Mouse (Mus musculus) testis, postnatal 10 days (tissue): ENCODE data around the gene Gm13278.
"Not testable (repeated sequence)": the region's sequence is repeated elsewhere in the genome, so short reads cannot be mapped to it uniquely, and the experiment has no call there.

ENCODE experiments used
- DNase-seq: peaks from one replicate; pipeline ENCODE4 v3.0.0; 2021; ENCODE audit warnings: low spot score

The Gm13278 gene

GRCm38 (mm10) chr4:88793936-88794675 is 2.8 kb downstream of the Gm13278 start, which contains the start of gene Gm13275:
Gene Gm13275, plus strand, starts transcription at chr4:88794487.
- DNase-seq: peak; percentile 69

DNA sequence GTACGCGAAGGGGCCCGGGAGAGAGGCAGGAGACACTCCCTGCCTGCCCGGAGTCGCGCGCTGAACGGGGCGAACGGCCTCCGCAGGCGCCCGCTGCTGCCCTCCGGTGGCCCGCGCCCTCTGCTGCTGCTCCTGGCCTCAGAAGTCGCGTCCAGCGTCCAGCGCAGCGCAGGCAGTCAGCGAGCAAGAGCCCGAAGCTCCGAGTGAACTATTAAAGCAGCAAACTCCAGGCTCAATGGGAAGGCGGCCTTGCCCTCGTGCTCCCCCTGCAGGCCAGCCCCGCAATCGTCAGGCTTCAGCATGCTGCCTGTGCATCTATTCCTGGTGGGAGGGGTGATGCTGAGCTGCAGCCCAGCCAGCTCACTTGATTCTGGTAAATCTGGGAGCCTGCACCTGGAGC is 5.7 kb downstream of the Gm13278 start, which contains the start of gene Gm13279:
Gm13279 (plus strand) TSS at position 301 of the 400 bp plus-strand sequence.
- DNase-seq: not testable (repeated sequence)

DNA sequence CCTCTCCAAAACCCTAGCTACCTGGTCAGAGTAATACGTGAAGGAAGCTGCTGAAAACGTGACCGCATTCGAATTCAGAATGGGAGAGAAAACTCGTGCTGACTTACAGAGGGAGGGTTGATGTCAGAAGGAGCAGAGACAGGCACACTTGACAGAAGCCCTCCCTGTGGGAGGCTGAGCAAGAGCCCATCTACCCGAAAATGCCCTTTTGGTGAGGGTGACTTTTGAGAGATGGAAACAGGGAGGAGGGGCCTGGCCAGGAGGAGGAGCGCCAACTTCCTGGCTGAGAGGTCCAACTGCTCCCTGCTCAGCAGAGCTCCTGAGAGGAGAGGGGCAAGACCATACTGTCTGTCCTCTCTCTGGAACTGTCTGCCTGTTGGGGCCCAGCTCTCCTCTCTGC is 8.0 kb downstream of the Gm13278 start, which contains the start of gene Gm13285:
Gm13285 (plus strand) TSS at position 301 of the 400 bp plus-strand sequence.
- not testable (repeated sequence) for DNase-seq

DNA sequence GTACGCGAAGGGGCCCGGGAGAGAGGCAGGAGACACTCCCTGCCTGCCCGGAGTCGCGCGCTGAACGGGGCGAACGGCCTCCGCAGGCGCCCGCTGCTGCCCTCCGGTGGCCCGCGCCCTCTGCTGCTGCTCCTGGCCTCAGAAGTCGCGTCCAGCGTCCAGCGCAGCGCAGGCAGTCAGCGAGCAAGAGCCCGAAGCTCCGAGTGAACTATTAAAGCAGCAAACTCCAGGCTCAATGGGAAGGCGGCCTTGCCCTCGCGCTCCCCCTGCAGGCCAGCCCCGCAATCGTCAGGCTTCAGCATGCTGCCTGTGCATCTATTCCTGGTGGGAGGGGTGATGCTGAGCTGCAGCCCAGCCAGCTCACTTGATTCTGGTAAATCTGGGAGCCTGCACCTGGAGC is 11.6 kb downstream of the Gm13278 start, which contains the start of gene Gm13287:
Gm13287 (plus strand) TSS at position 301 of the 400 bp plus-strand sequence.
- not testable (repeated sequence) for DNase-seq

GRCm38 (mm10) chr4:88805231-88805630 is 13.9 kb downstream of the Gm13278 start, which contains the start of gene Gm13288:
Gene Gm13288, plus strand, starts transcription at chr4:88805531.
- not testable (repeated sequence) for DNase-seq

GRCm38 (mm10) chr4:88805761-88806160 is 14.4 kb downstream of the Gm13278 start:
- not testable (repeated sequence) for DNase-seq

DNA sequence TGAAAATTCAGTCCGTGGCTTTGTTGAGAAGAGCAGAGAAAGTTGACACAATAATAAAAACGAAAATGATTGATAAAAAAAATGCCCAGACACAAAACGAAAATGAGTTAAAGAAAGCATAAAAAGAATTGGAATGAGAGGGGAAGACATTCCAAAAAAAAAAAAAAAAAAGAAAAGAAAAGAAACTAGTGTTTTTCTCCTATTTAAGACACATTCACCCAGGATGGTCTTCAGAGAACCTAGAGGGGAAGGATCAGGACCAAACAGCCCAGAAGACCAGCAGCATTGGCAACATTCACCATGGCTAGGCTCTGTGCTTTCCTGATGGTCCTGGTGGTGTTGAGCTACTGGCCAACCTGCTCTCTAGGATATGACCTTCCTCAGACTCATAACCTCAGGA is 24.6 kb downstream of the Gm13278 start, which contains the start of gene Ifna7:
Ifna7 (plus strand) TSS at position 301 of the 400 bp plus-strand sequence.
- no peak for DNase-seq

DNA sequence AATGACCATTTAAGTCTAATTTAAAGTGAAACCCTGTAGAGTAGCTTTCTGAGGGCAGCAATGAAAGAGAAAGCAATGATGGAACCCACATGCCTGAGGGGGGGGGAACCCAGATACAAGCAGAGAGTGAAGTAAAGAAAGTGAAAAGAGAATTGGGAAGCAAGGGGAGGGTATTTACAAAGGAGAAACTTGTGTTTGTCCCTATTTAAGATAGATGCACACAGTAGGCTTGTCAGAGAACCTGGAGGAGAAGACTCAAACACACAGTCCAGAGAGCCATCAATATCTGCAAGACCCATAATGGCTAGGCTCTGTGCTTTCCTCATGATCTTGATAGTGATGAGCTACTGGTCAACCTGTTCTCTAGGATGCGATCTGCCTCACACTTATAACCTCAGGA is 28.3 kb downstream of the Gm13278 start, which contains the start of gene Ifna11:
Ifna11 (plus strand) TSS at position 301 of the 400 bp plus-strand sequence.
- no peak for DNase-seq

- no peak for DNase-seq
These were observed 31.6 kb downstream of the Gm13278 start for GRCm38 (mm10) chr4:88822995-88823394.

GRCm38 (mm10) chr4:88827116-88827515 is 35.8 kb downstream of the Gm13278 start, which contains the start of gene Ifna6:
Gene Ifna6, plus strand, starts transcription at chr4:88827416.
- DNase-seq: not testable (repeated sequence)

DNA sequence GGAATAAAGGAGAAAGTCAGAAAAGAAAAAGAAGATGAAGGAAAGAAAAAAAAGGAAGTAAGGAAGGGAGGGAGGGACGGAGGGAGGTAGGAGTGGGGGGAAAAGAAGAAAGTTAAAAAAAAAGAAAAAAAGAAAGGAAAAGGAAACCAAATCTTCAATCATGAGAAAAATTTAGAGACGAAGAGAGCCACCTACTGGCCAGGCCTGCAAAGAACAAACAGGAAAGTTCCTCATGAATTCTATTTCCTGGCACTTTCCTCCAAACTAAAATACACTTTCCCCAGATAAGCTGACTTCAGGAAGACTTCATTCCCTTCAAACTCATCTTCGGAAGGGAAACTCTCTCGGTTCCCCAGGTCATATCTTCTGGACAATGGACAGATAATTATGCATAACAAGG is 39.2 kb downstream of the Gm13278 start:
- peak; percentile 42 for DNase-seq

- not testable (repeated sequence) for DNase-seq
These were observed 43.9 kb downstream of the Gm13278 start, which contains the start of gene Ifna5 for GRCm38 (mm10) chr4:88835225-88835624. Gene Ifna5, plus strand, starts transcription at chr4:88835525.

DNA sequence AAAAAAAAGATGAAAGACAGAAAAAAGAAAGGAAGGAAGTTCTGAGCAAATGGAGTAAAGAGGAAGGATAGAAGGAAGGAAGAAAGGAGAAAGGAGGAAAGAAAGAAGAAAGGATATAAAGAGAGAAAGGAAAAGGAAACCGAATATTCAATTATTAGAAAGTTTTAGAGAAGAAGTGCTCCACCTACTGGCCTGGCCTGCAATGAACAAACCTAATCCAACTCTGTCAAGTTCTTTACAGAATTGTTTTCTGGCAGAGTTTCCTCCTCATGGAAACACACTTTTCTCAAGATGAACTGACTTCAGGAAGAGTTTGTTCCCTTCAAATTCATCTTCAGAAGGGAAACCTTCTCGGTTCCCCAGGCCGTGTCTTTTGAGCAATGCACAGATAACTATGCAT is 47.5 kb downstream of the Gm13278 start:
- no peak for DNase-seq

DNA sequence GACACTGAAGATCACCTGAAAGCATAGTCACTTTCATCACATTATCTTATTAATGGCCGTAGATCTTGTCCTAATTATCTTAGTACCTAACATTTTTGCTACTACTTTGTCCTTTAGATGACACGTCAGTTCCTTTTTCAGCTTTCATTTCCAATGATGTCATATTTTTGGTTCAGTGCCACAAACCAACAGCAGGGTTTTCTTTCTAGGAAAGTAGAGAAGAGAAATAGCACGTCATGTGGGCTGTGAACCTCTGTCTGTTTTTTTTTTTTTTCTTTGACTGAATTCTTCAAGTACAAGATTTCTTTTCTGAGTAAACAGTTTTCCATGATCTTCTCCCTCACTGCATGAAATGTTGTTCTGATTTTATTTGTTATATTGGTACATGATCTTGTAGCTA is 48.7 kb downstream of the Gm13278 start:
- DNase-seq: no peak

DNA sequence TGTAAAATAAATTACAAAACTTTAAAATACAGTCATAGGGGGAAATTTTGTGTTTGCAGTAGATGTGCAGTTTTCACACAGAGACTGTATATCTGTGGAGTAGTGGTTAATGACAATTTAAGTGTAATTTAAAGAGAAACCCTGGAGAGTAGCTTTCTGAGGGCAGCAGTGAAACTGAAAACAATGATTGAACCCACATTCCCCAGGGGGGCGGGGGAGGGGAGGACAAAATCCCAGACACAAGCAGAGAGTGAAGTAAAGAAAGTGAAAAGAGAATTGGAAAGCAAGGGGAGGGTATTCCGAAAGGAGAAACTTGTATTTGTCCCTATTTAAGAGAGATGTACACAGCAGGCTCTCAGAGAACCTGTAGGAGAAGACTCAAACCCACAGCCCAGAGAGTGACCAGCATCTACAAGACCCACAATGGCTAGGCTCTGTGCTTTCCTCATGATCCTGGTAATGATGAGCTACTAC is 50.1 kb downstream of the Gm13278 start, which contains the start of gene Ifna4:
Ifna4 (plus strand) TSS at position 424 of the 474 bp plus-strand sequence.
- DNase-seq: no peak
